Mouse (Mus musculus) heart, postnatal 10 days (tissue): ENCODE data around the gene Lad1. TPM values are rescaled to one million over a fixed set of nuclear protein-coding genes. Genes with fewer than 3 reads are reported as not detected.
A peak's percentile ranks its signal among the peaks of the same experiment; 100 is the strongest.

Experiments used
- DNase-seq, 2 experiments: peaks; one replicate each; pipeline ENCODE4 v3.0.0; 2021
- intact Hi-C: fragments of 180-260 bp; cut with DNase I; formaldehyde crosslinking; loops from one replicate; pipeline ENCODE4 v1.15.1; 2025
- total RNA-seq, 2 experiments: library from RNA; stranded (reverse); gene quantifications; 2 replicates each; pipeline ENCODE4 v1.2.3; 2021

Gene Lad1
- 10 to 100 TPM in 1 of 2 experiments, 1 to 10 TPM in 1; 9.4 to 10.8 TPM for total RNA-seq

DNA sequence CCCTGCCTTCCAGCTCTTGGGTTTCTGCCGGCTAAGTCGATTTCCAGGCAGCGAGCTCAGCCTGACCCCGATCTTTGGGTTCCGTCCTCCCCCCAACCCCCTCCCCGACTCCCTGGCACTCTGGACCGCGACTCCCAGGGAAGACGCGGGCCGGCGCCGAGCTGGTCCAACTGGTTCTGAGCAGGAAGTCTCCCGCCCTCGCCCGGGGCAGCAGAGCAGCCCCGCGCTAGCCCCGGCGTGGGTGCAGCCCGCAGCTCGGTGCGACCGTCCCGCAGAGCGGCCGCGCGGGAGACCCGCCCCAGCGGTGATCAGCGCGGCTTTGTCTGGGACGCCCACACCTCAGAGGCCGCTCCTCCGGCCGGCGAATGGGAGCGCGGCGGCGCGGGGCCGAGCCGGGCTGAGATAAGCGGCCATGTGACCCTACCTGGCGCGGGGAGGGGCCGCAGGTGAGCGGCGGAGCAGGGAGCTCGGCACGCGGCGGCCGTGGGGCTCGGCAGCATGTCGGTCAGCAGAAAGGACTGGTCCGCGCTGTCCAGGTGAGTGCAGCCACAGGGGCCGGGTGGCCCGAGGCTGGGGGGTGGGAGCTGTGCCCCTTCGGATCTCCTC, at the start of gene Lad1:
Gene Lad1, plus strand, starts transcription at position 118 of the 606 bp plus-strand sequence.
- intact Hi-C loops, result no loop called here
- peak in 1 of 2 experiments; percentile 13 for DNase-seq

GRCm38 (mm10) chr1:135770237-135770636, 48.2 kb upstream of the Lad1 start:
- intact Hi-C loops, result no loop called here
- DNase-seq, result no peak

- intact Hi-C loops, result no loop called here
- peak; percentile 66 to 71 for DNase-seq
These were observed 47.4 kb upstream of the Lad1 start for GRCm38 (mm10) chr1:135770896-135771572.

- intact Hi-C loops, result no loop called here
- no peak for DNase-seq
These were observed 46.8 kb upstream of the Lad1 start for GRCm38 (mm10) chr1:135771573-135771970.

GRCm38 (mm10) chr1:135776596-135776995, 41.8 kb upstream of the Lad1 start:
- DNase-seq, result peak in 1 of 2 experiments; percentile 38
- intact Hi-C loops, result no loop called here

DNA sequence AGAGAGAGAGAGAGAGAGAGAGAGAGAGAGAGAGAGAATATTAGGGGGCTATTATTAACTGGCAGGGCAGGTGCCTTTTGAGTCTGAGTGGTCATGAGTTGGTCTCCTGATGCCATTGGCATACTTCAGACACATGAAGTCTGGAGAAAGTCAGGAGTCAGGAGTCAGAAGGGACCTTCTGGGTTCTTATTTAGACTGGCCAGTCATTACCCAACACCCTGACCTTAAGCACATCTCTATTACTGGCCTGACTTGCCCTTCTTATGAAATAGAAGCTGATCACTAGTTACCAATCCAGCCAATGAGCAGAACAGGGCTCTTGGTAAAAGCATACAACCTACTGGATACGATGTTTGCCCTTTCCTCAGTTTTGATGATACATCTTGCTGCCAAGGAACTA, 41.4 kb upstream of the Lad1 start:
- DNase-seq, result no peak
- intact Hi-C loops, result no loop called here

DNA sequence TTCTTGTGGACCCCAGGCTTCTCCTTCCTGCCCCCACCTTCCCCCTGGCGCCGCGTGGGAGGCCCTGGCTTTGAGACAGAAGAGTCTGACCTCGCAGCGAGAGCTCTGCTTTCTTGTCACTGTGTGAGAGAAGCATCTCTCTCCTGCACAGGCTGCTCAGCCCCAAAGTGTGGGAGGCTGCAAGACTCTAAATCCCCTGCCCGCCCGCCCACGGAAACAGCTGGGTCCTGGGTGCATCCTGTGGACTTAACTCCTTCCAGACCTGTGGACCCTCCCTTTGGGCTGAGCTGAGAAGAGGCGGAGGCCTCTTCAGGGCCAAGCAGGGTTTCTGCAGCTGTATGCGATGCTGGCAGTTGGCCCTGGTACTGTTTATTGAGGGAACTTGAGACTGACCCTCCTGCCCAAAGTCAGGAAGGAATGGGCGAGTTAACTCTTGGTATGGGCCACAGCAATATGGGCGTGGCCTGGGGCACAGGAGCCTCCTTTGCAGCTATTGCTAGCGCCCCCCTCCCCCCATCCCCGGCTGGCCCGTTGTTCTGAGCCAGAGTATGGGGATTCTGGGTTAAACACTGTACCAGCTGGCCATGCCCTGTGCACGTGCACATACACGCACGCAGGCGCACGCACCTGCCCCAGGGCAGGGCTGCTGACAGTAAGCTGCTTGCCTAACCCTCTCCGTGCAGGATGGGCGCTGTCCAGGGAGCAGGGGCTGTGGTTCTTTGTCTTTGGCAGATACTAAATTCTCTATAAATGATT, 39.4 kb upstream of the Lad1 start, which contains the start of gene Tnni1:
Gene Tnni1, plus strand, starts transcription at position 655 of the 756 bp plus-strand sequence.
- intact Hi-C loops, result no loop called here
- peak; percentile 78 to 80 for DNase-seq

DNA sequence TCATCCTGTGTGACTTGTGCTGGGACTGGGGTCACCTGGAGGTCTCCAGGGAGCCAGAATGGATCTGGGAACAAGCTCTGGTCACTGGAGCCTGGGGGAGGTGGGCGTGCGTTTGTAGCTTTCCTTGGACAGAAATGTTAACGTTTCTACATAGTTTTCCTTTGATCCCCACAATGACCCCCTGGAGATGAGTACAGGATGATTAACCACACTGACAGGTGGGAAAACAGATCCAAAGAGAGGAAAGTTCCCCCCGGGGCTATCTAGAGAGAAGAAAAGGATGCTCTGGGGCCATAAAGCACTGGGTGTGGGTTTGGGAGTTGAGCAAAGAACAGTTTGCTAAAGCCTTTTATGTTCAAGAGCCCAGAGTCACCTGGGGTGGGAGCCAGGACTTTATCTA, 37.7 kb upstream of the Lad1 start:
- intact Hi-C loops, result loop anchor here (1.0 to 2.0 kb wide), 3 partner anchors 14 to 61 kb away; partner anchors contain the start of gene Phlda3
- no peak for DNase-seq

DNA sequence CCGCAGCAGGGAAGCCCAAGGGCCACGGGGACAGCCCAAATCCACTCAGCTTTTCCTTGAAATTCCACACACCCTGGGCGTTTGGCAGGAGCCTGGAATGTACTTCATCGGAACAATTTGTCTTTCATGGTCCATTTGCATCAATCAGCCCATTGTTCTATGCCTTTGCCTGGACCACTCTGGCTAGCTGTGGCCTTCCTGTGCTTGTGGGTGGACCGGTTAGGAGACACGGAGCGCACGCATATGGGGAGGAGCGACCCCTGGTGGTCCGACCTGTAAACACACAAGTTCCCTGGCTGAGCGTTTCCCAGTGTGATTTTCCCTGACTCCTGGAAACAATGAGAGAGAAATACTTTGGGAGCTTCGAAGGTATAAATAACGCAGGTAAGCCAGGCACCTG, 37.2 kb upstream of the Lad1 start:
- intact Hi-C loops, result loop anchor here (1.0 to 2.0 kb wide), 3 partner anchors 14 to 62 kb away; partner anchors contain the start of gene Phlda3
- DNase-seq, result peak; percentile 85 to 90

DNA sequence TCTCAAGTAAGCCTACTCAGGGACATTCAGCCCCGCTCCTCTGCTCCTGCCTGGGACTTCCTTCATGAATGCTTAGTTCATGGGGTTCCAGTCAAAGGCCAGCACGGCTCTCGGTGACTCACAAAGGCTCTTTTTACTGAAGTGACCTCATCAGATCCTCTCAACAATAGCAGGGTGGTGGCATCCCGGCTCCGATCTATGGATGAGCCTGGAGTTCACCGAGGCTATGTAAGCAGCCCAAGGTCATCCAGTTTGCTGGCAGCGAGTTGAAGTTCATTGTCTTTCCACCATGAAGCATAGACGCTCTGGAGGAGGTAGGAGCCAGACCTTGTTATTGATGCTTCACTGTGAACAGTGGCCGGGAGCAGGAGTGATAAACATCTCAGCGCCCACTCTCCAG, 35.6 kb upstream of the Lad1 start:
- intact Hi-C loops, result no loop called here

GRCm38 (mm10) chr1:135787799-135788198, 30.6 kb upstream of the Lad1 start:
- DNase-seq, result peak; percentile 85 to 91
- intact Hi-C loops, result no loop called here

More for the DNA sequence above, 35.6 kb upstream of the Lad1 start:
- DNase-seq, result no peak

- peak in 1 of 2 experiments; percentile 64 for DNase-seq
These were observed 29.7 kb upstream of the Lad1 start for GRCm38 (mm10) chr1:135788708-135789107.

GRCm38 (mm10) chr1:135789815-135790214, 28.6 kb upstream of the Lad1 start:
- intact Hi-C loops, result loop anchor here (5.0 kb wide), 1 partner anchor 37 kb away; no protein-coding TSS in a partner anchor
- DNase-seq, result peak; percentile 82 to 91

More at GRCm38 (mm10) chr1:135788708-135789107, 29.7 kb upstream of the Lad1 start:
- intact Hi-C loops, result no loop called here

DNA sequence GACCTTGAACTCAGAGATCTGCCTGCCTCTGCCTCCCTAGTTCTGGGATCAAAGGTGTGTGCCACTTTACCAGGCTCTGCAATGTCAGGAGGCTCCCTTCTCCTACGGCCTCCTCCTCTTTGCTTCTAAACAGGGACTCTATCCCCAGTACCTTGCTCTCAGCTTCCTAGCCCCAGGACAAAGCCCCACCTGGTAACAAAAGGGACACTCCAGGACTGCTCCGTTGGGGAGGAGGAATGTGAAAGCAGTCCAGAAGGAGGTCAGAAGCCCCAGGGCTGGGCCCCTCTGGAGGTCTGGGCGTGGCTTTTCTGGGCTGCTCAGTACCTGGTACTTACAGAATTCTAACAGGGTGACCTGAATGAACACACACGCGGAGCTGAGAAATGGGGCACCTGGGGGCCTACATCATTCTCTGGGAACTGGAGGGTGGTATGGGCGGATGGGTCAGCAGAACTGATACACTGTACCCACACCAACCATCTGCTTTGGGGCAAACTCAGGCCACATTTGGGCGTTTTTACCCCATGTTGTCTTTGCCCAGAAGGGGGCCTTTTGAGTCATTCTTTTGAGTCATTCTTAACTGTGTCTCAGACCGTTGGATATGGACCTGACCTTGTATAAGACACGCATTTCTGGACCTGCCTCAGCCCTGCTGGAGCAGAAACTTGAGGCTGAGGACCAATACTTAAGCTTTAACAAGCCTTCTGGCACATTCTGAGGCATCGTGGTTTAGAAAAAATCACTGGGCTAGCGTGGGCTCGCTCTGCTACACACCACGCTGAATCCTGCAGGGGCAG, 26.1 kb upstream of the Lad1 start:
- intact Hi-C loops, result loop anchor here (5.0 kb wide), 1 partner anchor 35 kb away; no protein-coding TSS in a partner anchor
- no peak for DNase-seq

- peak; percentile 54 to 61 for DNase-seq
- intact Hi-C loops, result loop anchor here (5.0 kb wide), 1 partner anchor 34 kb away; no protein-coding TSS in a partner anchor
These were observed 24.8 kb upstream of the Lad1 start for GRCm38 (mm10) chr1:135793370-135794215.

- DNase-seq, result peak; percentile 31 to 38
- intact Hi-C loops, result loop anchor here (5.0 kb wide), 1 partner anchor 33 kb away; no protein-coding TSS in a partner anchor
These were observed 23.9 kb upstream of the Lad1 start for GRCm38 (mm10) chr1:135794216-135795134.

- no peak for DNase-seq
- intact Hi-C loops, result no loop called here
These were observed 19.9 kb upstream of the Lad1 start for GRCm38 (mm10) chr1:135798492-135798891.

DNA sequence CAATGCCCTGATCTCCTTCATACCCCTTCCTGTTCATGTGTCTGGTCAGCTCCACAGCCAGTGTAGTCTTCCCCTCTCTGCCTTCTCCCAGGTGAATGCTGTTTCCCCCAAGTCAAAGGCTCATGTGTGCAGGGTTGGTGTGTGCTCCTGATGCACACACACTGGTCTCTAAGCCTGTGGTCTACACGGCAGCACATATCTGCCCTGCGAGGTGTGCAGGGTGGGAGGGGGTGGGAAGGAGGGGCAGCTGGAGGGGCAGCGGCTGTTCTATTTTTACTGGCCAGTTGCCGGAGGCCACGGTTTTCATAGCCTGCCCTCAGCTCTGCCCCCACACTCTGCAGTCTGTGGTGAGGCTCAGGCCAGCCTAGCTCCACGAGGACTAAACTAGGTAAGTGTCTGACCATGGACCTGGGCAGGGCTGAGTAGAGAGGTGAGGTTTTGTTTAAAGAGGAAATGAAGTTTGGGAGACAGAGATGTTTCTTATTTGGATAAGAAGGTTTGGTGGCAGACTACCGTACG, 19.2 kb upstream of the Lad1 start:
- peak in 1 of 2 experiments; percentile 58 for DNase-seq
- intact Hi-C loops, result no loop called here
